Mouse (Mus musculus): ENCODE measurements at regions not wholly inside any gene's neighbourhood (a gene's known extent, or its start where the extent isn't known, plus 50 kb on each side); places are given as distances from the start of the nearest gene placed in this dataset.

- no peak for TF ChIP-seq POLR2A (IDR thresholded peaks at IDR 0.05; ENCODE audit: low read depth, low read length)
- no peak for TF ChIP-seq CTCF (conservative IDR thresholded peaks at IDR 0.05; ENCODE audit: insufficient read depth, insufficient read length, low read depth, low read length)
Measured at GRCm38 (mm10) chr1:91632906-91633493, 92.7 kb downstream of the Asb1 start.
